Mouse (Mus musculus): Measurements from ENCODE around the gene Muc15. TPM values are rescaled to one million over a fixed set of nuclear protein-coding genes. Genes with fewer than 3 reads are reported as not detected.

Gene Muc15
- polyA plus RNA-seq (2015; fragmentation: Nextera tagmentation; extraction: Ambion mirVana) = 0.46 and 0.71 TPM in 2 replicates

DNA sequence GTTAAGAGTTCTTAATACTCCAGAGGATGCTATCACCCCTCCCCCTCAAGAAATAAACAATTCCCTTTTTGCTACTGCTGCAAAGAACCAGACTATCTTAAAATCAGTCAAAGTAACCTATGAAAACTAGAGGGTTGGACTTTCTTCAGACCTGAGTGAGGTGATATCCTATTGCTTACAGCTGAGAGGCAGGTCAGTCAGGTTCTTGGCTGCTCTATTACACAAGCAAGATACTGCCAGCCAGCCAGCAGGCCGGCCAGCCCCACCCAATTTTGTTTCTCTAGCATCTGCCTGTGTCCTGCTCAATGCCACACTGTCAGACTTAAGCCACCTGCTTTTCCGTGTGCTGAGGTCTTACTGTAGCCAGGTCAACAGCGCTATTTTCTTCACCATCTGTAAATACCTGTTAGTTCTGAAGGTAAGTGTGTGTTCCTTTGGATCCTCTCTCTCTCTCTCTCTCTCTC lies at the start of gene Muc15:
Muc15 (plus strand) TSS at position 51 of the 464 bp plus-strand sequence.
- Histone ChIP-seq H3K4me3 (no peak within 1 kb of the TSS), H3K27ac (no peak within 1 kb of the TSS), H3K4me2 (replicated peaks) (no peak within 1 kb of the TSS), H3K9ac (no peak within 1 kb of the TSS), H3K36me3 (no peaks in the 10 kb centered on the region), H3K27me3 (no peaks in the 10 kb centered on the region), H3K4me1 (no peaks in the 10 kb centered on the region), H3K9me3 (no peaks in the 10 kb centered on the region)
- 31% methylated on average over 3 of the region's 3 CpGs for WGBS
- ATAC-seq (ENCODE audit: low FRiP score, low read depth) = no peak

GRCm38 (mm10) chr2:110709436-110709835 lies 11.7 kb upstream of the Muc15 start:
- Histone ChIP-seq H3K4me1 (no peaks in the 10 kb centered on the region), H3K4me3 (no peak overlapping the region), H3K27me3 (no peaks in the 10 kb centered on the region), H3K9ac (no peak overlapping the region), H3K9me3 (no peaks in the 10 kb centered on the region), H3K36me3 (no peaks in the 10 kb centered on the region), H3K27ac (no peak overlapping the region), H3K4me2 (replicated peaks) (no peak overlapping the region)
- 94% methylated on average over 3 of the region's 3 CpGs for WGBS
- ATAC-seq (ENCODE audit: low FRiP score, low read depth) = no peak

DNA sequence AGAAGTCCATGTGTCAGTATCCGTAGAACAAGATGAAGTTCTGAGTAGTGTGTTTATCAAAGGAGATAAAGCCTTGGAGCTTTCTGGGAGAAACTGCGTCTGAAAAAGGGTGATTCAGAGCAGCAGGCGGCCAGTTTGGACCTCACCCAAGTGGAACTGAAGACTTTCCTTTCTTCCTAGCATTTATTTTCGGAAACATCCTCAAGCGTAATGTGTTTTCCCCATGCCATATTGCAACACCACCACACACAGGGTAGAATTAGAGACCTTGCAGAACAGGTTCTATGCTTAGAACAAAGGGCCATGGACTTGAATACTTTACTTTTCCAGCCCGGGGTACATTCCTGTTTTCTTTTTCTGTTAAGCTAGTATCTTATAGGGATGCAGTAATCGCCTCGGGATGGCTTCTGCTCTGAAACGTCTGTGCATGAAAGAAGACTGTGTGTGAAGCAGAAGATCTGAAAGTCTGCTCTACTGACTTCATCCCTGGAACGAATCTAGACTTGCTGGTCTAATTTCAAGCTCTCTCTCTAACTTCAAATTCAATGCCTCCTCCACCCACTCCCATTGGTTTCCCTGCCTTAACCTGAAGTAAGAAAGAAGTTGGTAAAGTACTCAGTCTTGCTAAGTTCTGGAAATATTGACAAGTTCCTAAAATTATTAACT lies 11.0 kb upstream of the Muc15 start:
- 80% methylated on average over 10 of the region's 10 CpGs for WGBS
- H3K4me2 ChIP-seq (replicated peaks) = no peak overlapping the region
- H3K27me3 ChIP-seq = no peaks in the 10 kb centered on the region
- no peaks in the 10 kb centered on the region for H3K4me1 ChIP-seq
- no peak overlapping the region for H3K9ac ChIP-seq
- no peaks in the 10 kb centered on the region for H3K9me3 ChIP-seq
- ATAC-seq (ENCODE audit: low FRiP score, low read depth) = no peak
- no peaks in the 10 kb centered on the region for H3K36me3 ChIP-seq
- H3K4me3 ChIP-seq = no peak overlapping the region
- no peak overlapping the region for H3K27ac ChIP-seq

GRCm38 (mm10) chr2:110719051-110719450 lies 2.1 kb upstream of the Muc15 start:
- no peak for ATAC-seq (ENCODE audit: low FRiP score, low read depth)
- no peaks in the 10 kb centered on the region for H3K4me1 ChIP-seq
- H3K27me3 ChIP-seq = no peaks in the 10 kb centered on the region
- no peak overlapping the region for H3K4me3 ChIP-seq
- no peaks in the 10 kb centered on the region for H3K9me3 ChIP-seq
- H3K36me3 ChIP-seq = no peaks in the 10 kb centered on the region
- H3K27ac ChIP-seq = no peak overlapping the region
- no peak overlapping the region for H3K4me2 ChIP-seq (replicated peaks)
- H3K9ac ChIP-seq = no peak overlapping the region

DNA sequence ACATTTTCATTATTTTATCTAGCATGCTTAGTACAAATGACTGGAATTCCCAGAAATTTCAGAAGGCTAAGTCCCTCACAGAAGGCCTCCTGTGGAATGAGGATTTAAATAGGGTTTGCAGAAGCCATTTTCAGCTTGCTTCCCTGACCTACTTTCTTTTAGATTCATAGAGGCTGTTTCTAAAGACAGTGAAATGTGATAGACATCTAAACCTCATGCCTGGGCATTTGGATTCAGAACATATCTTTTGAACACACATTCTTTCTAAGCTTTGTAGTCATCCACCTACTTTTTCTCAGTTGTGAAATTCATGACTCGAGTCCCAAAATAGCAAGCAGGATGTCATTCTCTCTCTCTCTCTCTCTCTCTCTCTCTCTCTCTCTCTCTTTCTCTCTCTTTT lies 1.1 kb downstream of the Muc15 start:
- H3K4me3 ChIP-seq = no peak overlapping the region
- 85% methylated on average over 1 of the region's 1 CpGs for WGBS
- H3K36me3 ChIP-seq = no peaks in the 10 kb centered on the region
- no peak overlapping the region for H3K27ac ChIP-seq
- no peak overlapping the region for H3K9ac ChIP-seq
- no peaks in the 10 kb centered on the region for H3K27me3 ChIP-seq
- H3K9me3 ChIP-seq = no peaks in the 10 kb centered on the region
- H3K4me2 ChIP-seq (replicated peaks) = no peak overlapping the region
- ATAC-seq (ENCODE audit: low FRiP score, low read depth) = no peak
- no peaks in the 10 kb centered on the region for H3K4me1 ChIP-seq

- H3K9ac ChIP-seq = no peak overlapping the region
- no peaks in the 10 kb centered on the region for H3K27me3 ChIP-seq
- no peaks in the 10 kb centered on the region for H3K4me1 ChIP-seq
- no peak overlapping the region for H3K4me2 ChIP-seq (replicated peaks)
- H3K4me3 ChIP-seq = no peak overlapping the region
- no peaks in the 10 kb centered on the region for H3K9me3 ChIP-seq
- H3K36me3 ChIP-seq = no peaks in the 10 kb centered on the region
- no peak for ATAC-seq (ENCODE audit: low FRiP score, low read depth)
- no peak overlapping the region for H3K27ac ChIP-seq
Observed at GRCm38 (mm10) chr2:110726106-110726505, 5.0 kb downstream of the Muc15 start.

DNA sequence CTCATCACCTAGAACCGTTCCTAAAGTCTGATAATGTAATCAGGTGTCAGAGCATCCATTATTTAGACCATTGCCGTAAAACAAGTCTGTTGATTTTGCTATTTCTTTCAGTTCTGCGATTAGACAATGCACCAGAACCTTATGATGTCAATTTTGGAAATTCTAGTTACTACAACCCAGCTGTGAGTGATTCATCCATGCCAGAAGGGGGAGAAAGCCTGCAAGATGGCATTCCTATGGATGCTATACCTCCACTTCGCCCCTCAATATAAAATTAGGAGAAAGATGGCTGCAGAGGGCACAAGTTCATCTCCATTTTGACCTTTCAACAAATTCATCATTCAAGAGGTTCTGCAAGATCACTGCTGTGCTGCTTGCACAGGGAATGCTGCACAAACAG lies 16.1 kb downstream of the Muc15 start:
- WGBS = 79% methylated on average over 4 of the region's 4 CpGs
- ATAC-seq (ENCODE audit: low FRiP score, low read depth) = no peak

GRCm38 (mm10) chr2:110737981-110738380 lies 16.8 kb downstream of the Muc15 start:
- Histone ChIP-seq H3K27me3 (no peaks in the 10 kb centered on the region), H3K27ac (no peak overlapping the region), H3K4me2 (replicated peaks) (no peak overlapping the region), H3K36me3 (no peaks in the 10 kb centered on the region), H3K4me3 (no peak overlapping the region), H3K4me1 (no peaks in the 10 kb centered on the region), H3K9ac (no peak overlapping the region), H3K9me3 (no peaks in the 10 kb centered on the region)
- no peak for ATAC-seq (ENCODE audit: low FRiP score, low read depth)
- WGBS = 60% methylated on average over 2 of the region's 2 CpGs

More for the DNA sequence above, 16.1 kb downstream of the Muc15 start:
- H3K4me2 ChIP-seq (replicated peaks) = no peak overlapping the region
- H3K4me1 ChIP-seq = no peaks in the 10 kb centered on the region
- no peak overlapping the region for H3K27ac ChIP-seq
- H3K27me3 ChIP-seq = no peaks in the 10 kb centered on the region
- H3K4me3 ChIP-seq = no peak overlapping the region
- no peaks in the 10 kb centered on the region for H3K9me3 ChIP-seq
- no peaks in the 10 kb centered on the region for H3K36me3 ChIP-seq
- no peak overlapping the region for H3K9ac ChIP-seq

- ATAC-seq (ENCODE audit: low FRiP score, low read depth) = no peak
- 88% methylated on average over 1 of the region's 1 CpGs for WGBS
Observed at GRCm38 (mm10) chr2:110739781-110740180, 18.6 kb downstream of the Muc15 start.

GRCm38 (mm10) chr2:110740493-110740892 lies 19.4 kb downstream of the Muc15 start:
- no peak overlapping the region for H3K27ac ChIP-seq
- 57% methylated on average over 1 of the region's 1 CpGs for WGBS
- H3K9ac ChIP-seq = no peak overlapping the region
- H3K9me3 ChIP-seq = no peaks in the 10 kb centered on the region
- no peaks in the 10 kb centered on the region for H3K4me1 ChIP-seq
- ATAC-seq (ENCODE audit: low FRiP score, low read depth) = no peak
- H3K4me2 ChIP-seq (replicated peaks) = no peak overlapping the region
- H3K27me3 ChIP-seq = no peaks in the 10 kb centered on the region
- no peak overlapping the region for H3K4me3 ChIP-seq
- H3K36me3 ChIP-seq = no peaks in the 10 kb centered on the region

More at GRCm38 (mm10) chr2:110739781-110740180, 18.6 kb downstream of the Muc15 start:
- no peaks in the 10 kb centered on the region for H3K4me1 ChIP-seq
- no peak overlapping the region for H3K9ac ChIP-seq
- H3K4me3 ChIP-seq = no peak overlapping the region
- H3K4me2 ChIP-seq (replicated peaks) = no peak overlapping the region
- H3K27me3 ChIP-seq = no peaks in the 10 kb centered on the region
- no peaks in the 10 kb centered on the region for H3K9me3 ChIP-seq
- H3K36me3 ChIP-seq = no peaks in the 10 kb centered on the region
- H3K27ac ChIP-seq = no peak overlapping the region

- no peaks in the 10 kb centered on the region for H3K9me3 ChIP-seq
- no peak overlapping the region for H3K27ac ChIP-seq
- ATAC-seq (ENCODE audit: low FRiP score, low read depth) = no peak
- H3K4me2 ChIP-seq (replicated peaks) = no peak overlapping the region
- H3K4me3 ChIP-seq = no peak overlapping the region
- WGBS = 74% methylated on average over 2 of the region's 2 CpGs
- no peaks in the 10 kb centered on the region for H3K27me3 ChIP-seq
- H3K36me3 ChIP-seq = no peaks in the 10 kb centered on the region
- H3K4me1 ChIP-seq = no peaks in the 10 kb centered on the region
- H3K9ac ChIP-seq = no peak overlapping the region
Observed at GRCm38 (mm10) chr2:110757556-110757955, 36.4 kb downstream of the Muc15 start.

- no peak overlapping the region for H3K4me3 ChIP-seq
- no peaks in the 10 kb centered on the region for H3K4me1 ChIP-seq
- no peaks in the 10 kb centered on the region for H3K36me3 ChIP-seq
- no peaks in the 10 kb centered on the region for H3K9me3 ChIP-seq
- 93% methylated on average over 2 of the region's 2 CpGs for WGBS
- H3K27me3 ChIP-seq = no peaks in the 10 kb centered on the region
- no peak overlapping the region for H3K4me2 ChIP-seq (replicated peaks)
- ATAC-seq (ENCODE audit: low FRiP score, low read depth) = no peak
- no peak overlapping the region for H3K9ac ChIP-seq
- H3K27ac ChIP-seq = no peak overlapping the region
Observed at GRCm38 (mm10) chr2:110759434-110759833, 38.3 kb downstream of the Muc15 start.

DNA sequence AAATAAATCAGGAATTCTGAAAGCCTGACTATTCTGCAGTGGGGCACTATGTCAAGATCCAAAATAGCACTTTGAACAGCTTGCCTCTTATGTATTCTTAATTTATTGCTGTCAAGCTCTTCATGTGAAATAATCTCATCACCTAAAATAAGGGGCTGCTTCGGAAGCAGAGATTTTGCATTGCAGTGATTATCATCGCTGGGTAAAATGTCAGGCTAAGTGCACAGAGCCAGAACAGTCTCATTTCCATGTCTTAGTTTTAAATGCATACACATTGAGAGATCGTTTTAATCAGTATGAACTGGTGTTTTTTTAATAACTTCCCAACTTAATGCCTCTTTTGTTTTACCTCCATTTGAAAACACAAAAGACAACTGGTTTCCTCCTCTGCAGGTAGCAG lies 66.3 kb downstream of the Muc15 start:
- H3K9me3 ChIP-seq = no peaks in the 10 kb centered on the region
- no peak for ATAC-seq (ENCODE audit: low FRiP score, low read depth)
- no peak overlapping the region for H3K4me3 ChIP-seq

More for the DNA sequence above, 66.3 kb downstream of the Muc15 start:
- no peaks in the 10 kb centered on the region for H3K4me1 ChIP-seq
- H3K9ac ChIP-seq = no peak overlapping the region
- no peaks in the 10 kb centered on the region for H3K36me3 ChIP-seq
- H3K27me3 ChIP-seq = no peaks in the 10 kb centered on the region
- 86% methylated on average over 3 of the region's 3 CpGs for WGBS
- no peak overlapping the region for H3K4me2 ChIP-seq (replicated peaks)
- H3K27ac ChIP-seq = no peak overlapping the region
